Mouse (Mus musculus) testis, adult 2 months (tissue): ENCODE data around the gene Kcnk5.

Experiments used
- CTCF ChIP-seq: fragments of 200-500 bp; IDR thresholded peaks from 2 replicates; pipeline ENCODE4 v1.5.1; 2012; ENCODE audit warnings: low read depth, mild to moderate bottlenecking, inconsistent platforms, low read length, moderate library complexity; ENCODE audit not compliant: control insufficient read depth, insufficient read depth, insufficient replicate concordance
- POLR2A ChIP-seq: fragments of 200-500 bp; IDR thresholded peaks from 2 replicates; pipeline ENCODE4 v1.6.1; 2012; ENCODE audit warnings: low read depth, mild to moderate bottlenecking, inconsistent platforms, low read length, moderate library complexity; ENCODE audit not compliant: control insufficient read depth

DNA sequence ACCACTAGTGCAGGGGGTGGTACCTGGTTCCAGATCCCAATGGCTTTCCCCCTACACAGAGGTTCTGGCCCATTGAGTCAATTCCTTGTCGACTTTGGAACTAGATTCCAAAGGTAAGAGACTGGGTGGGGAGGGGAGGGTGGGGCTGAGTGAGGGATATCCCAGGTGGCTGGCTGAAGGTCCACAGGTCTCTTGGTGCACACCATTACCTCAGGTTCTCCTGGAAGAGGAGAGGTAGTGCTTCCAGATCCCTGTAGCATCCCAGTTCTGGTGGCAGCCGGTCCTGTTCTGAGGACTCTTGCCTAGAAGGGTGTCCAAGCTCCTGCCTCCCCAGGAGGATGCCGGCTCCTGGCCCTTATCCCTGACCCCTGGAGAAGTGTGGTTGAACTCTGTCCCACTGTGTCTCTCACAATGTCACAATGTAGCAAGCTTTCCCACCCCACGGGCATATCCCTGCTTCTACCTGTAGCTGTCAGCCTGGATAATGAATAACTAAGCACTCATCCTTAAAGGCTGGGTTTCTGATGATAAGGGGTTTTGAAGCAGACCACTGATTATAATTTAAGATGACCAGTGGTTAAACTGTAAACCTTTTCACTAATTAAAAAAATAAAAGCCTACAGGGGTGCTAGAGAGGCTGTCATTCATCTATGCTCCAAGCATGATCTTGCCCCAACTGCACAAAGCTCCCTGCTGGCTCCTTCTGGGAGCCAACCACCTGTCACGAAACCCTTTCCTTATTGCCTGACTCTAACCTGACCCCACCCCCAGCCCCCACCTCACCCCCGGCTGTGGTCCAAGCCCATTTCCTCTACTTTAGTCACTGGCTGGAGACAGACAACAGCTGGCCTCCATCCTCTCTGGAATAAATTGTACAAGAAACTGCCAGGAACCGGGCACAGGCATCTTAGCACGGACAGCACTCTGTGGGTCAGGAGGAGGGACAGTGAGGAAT is 22.6 kb downstream of the Kcnk5 start:
- TF ChIP-seq CTCF (no peak), POLR2A (no peak)
